Mouse (Mus musculus): ENCODE measurements around the gene Hist1h3d.
A peak's percentile ranks its signal among the peaks of the same experiment; 100 is the strongest.
"Not testable (repeated sequence)": the region's sequence is repeated elsewhere in the genome, so short reads cannot be mapped to it uniquely, and the experiment has no call there.

Hist1h3d gene

GRCm38 (mm10) chr13:23585442-23586098, 10.0 kb downstream of the Hist1h3d start:
- DNase-seq (ENCODE audit: low spot score), result peak; percentile 89

DNA sequence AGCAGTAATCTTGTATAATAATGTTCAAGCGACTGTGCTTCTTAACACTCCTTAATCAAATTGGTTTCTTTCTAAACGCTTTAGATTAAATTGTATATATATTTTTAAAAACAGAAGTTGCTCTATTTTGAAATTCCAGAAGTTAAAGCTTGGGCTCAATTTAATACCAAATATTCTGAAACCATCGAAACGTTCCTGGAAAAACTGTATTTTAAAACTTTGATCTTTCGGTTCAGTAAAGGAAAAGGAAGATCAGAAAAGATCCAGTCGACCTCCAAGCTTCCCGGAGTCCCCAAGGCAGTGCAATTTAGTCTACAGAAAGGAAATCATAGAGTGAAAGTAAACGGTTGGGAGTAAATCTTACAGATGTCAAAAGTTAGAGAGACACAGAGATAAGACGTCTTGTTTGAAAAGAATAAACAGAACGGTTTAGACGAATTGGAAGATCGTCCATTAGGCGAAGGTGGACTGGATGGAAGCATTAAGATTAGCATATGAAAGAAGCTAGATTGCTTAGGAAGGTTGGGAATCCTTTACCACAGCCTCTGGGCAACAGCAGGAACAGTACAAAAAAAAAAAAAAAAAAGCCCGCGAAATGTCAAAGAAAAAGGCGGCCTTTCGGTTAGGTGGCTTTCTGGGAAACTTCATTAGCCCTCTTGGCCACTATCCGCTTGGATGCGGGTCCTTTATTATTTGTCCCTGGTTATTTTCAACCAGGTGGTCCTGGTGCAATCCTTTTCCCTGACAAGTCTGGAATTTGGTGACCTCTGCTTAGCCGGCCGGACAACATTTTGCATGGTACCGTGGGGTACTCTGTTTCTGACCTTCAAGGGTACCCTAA, 10.8 kb downstream of the Hist1h3d start:
- DNase-seq (ENCODE audit: low spot score), result peak; percentile 45

DNA sequence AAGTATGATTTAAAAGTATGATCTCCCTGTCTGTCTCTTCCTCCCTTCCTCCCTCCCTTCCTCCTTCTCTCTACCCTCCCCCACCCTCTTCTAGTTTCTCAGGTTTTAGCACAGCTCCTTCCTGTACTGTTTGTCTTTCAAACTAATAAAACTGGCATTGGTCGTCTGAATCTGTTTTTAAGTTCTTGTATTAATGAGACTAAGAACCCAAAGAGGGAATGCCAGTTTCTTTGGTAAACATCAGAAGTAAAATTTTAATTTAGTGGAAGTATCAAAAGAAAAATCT, 11.3 kb downstream of the Hist1h3d start:
- no peak for DNase-seq (ENCODE audit: low spot score)

DNA sequence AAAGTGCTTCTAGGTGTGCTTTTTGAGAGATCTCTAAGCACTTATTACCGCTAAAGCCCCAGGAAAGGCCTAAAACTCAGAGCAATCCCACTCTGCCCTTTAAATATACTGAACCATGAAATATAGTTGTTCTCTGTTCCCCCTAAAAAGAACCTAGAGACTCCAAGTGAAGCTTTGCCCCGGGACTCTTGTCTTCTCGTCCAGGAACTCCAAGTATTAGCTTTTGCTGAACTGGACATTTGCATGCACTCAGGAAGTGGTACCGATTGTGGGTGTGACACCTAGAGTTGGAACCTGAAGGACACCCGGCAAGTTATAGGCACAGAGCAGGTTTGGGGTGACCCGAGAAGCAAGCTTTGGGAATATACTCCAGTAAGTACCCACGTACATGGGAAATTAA, 15.6 kb downstream of the Hist1h3d start:
- no peak for DNase-seq (ENCODE audit: low spot score)

DNA sequence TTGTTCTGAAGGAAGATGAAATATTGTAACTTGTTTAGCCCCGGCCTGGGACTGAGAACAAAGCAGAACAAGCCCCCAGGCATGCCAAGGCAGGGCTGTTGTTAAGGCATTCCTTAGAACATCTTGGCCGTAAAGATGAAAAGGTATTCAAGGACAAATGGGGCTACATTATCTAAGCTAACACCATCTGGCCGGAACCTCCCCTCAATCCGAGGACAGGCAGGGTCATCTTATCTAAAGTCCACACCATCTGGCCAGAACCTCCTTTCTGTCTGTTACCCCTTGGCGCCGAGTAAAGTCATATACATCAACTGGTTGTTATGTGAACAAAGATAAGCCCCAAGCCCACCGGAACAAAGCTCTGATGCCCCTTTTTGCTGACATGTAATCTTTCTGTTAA, 16.3 kb downstream of the Hist1h3d start:
- DNase-seq (ENCODE audit: low spot score), result not testable (repeated sequence)

DNA sequence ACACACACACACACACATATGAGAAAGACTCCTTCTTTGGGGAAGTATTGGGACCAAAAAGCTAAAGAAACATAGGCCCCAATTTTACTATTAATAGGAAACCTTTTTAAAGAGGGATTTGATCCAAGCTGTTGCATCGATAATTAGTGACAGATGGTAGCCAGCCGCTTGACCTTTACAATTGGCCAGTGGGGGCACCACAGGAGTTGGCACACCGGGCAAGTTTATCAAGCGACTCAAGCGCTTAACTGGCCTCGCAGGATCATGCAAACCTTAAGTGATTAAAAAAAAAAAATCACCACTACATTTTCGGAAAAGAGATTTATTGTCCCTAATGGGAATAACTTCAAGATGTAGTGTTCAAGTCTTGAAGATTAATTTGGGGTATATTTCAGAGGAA, 17.1 kb downstream of the Hist1h3d start:
- DNase-seq (ENCODE audit: low spot score), result no peak

GRCm38 (mm10) chr13:23593051-23593770, 17.6 kb downstream of the Hist1h3d start:
- no peak for DNase-seq (ENCODE audit: low spot score)

- no peak for DNase-seq (ENCODE audit: low spot score)
Measured at GRCm38 (mm10) chr13:23595185-23595584, 19.6 kb downstream of the Hist1h3d start.

DNA sequence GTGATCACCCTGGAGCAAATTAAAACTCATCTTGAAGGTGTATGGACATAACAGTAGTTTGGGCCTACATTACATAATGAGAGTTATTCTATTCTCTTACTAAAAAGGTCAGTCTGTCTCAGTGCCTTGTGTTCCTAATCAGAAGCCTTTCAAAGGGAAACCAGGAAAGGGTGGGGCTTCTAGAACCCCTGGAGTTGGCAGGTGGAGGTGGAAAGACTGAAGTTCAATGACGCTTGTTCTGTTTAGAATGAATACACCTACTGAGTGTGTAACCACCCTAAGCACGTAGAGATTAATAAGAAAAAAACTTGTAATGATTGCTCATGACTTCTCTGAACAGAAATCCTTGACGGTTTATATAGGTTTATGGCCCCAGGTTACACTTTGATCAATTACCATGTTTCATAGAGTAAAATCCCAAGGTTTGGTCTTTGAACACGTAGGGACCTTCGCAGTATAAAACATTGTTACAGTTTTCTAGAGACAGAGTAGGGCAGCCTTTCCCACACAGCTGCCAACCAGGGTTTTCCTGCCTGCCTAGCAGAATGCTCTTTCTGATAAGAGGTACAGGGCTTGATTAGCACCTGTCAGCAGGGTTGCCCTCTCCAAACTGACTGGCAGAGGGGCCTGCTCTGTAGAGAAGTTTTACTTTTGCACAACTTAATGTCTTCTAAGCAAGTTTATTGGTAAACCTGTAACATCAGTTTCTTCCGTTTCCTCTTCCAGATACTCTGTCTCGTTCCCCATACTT, 20.2 kb downstream of the Hist1h3d start:
- DNase-seq (ENCODE audit: low spot score), result no peak

- DNase-seq (ENCODE audit: low spot score), result peak; percentile 79
Measured at GRCm38 (mm10) chr13:23597957-23598356, 22.4 kb downstream of the Hist1h3d start.

DNA sequence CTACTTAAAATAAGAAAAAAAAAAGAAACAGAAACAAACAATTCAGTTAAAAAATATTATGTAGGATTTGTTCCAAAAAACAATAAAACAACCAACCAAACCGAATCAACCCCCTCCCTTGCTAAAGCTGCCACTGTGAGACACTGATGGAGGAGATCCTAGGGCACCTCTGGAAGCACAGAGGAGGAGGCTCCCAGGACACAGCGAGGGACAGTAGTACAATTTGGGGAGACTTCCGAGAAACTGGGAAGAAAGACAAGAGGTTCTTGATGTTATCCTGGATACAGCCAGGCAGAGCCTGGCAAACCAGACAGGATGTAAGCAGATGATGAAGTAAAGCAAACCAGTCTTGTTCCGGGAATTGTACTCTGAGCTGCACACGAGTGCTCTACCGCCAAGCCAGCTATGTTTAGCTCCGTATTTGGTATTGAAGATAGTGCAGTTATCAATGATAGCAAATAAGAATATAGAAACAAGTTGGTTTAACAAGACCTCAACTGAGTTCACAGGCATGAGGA, 27.7 kb downstream of the Hist1h3d start:
- DNase-seq (ENCODE audit: low spot score), result no peak

DNA sequence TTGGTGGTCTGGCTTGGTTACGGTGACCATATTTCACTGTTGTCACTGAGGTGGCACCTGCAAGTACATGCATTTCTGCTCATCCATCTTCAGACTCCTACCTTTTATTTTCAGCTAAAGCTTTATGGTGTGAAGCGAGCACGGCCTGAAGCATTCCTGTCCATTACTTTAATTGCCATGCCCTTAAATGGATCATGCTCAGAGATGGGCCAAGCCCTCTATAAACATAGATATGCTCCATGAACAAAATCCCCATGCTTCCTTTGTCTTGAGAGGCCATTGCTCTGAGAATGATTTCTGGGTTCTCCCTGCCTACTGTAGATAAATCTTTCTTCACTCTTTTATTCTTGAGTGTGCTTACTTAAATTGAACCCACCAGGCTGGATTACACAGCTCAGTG, 28.9 kb downstream of the Hist1h3d start:
- no peak for DNase-seq (ENCODE audit: low spot score)

- no peak for DNase-seq (ENCODE audit: low spot score)
Measured at GRCm38 (mm10) chr13:23605052-23605451, 29.5 kb downstream of the Hist1h3d start.

- no peak for DNase-seq (ENCODE audit: low spot score)
Measured at GRCm38 (mm10) chr13:23609209-23609608, 33.6 kb downstream of the Hist1h3d start.

DNA sequence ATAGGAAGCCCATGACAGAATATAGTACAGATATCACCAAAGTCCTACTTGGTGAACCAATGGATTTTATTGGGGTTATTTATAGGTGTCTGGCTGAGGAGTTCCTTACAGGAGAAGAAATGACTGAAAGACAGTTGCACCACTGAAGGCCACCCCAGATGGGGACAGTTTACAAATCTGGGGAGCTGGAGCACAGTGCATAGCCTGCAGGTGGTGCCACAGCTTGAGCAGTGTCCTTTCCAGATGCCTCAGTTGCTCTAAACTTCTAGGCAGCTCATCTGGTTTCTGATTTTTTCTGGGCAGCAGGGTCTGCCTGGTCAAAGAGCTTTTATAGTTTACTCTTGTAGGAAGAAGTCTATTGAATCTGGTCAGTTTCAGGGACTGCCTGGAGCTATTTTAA, 34.3 kb downstream of the Hist1h3d start:
- DNase-seq (ENCODE audit: low spot score), result no peak

DNA sequence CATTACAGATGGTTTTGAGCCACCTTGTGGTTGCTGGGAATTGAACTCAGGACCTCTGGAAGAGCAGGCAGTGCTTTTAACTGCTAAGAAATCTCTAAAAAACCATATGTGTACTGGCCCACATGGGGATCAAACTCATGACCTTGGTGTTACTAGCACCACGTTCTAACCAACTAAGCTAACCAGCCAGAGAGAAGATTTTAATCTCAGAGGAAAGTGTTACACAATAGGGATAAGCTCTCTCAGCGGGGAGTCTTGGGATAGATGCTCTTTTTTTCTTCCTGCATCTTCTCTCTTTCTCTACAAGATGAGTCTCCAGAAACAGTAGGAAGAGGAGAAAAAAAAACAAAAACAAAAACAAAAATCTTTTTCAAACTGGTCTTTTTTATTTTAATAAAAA, 34.8 kb downstream of the Hist1h3d start:
- DNase-seq (ENCODE audit: low spot score), result no peak

DNA sequence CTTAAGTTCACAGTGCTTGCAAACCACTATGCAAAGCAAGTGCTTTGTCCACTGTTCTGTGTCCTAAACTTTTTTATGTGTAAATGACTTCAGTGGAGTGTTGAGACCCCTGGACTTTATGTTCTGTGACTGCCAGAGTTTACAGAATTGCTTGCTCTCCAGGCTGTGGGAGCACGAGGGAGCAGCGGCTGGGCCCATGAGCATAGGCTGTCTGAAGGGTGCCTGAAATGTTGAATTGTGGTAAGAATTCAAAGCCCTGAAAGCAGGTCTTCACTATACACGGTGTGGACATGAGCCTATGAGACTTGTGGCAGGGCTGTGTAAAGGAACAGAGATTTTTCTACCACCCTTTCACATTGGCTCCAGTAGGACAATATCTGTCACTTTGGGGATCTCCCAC, 36.1 kb downstream of the Hist1h3d start:
- no peak for DNase-seq (ENCODE audit: low spot score)

DNA sequence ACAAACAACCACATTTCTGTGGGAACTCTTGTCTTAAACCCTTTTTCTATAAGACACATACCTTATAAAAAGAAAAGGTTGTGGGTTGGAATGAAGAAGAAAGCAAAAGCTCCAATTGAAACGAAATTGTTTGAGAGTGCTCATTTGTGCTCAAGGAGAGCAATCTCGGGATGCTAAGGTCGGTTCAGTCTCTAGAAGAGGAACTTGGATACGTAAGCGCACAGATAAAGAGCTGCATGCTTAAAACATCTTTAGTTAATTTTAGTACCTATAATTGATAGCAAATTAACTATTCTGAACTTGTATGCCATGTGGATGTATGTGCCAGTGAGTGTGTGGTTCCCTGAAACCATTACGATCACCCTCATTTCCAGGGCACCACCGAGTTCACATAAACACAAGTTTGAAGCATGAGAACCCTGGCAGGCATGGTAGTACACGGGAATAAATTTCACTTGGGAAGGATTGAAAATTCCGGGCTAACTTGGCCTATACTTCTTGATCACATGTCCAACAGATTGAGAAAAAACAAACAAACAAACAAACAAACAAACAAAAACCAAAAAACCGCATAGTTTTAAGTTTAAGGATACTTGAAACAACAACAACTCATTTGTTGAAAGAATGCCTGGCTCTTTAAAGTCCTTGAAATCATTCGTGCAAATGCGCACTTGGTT, 44.6 kb downstream of the Hist1h3d start:
- peak; percentile 22 for DNase-seq (ENCODE audit: low spot score)

- peak; percentile 95 for DNase-seq (ENCODE audit: low spot score)
Measured at GRCm38 (mm10) chr13:23620733-23621531, 45.4 kb downstream of the Hist1h3d start, which contains the start of gene Hist1h2be. Gene Hist1h2be, minus strand, starts transcription at chr13:23621124.

DNA sequence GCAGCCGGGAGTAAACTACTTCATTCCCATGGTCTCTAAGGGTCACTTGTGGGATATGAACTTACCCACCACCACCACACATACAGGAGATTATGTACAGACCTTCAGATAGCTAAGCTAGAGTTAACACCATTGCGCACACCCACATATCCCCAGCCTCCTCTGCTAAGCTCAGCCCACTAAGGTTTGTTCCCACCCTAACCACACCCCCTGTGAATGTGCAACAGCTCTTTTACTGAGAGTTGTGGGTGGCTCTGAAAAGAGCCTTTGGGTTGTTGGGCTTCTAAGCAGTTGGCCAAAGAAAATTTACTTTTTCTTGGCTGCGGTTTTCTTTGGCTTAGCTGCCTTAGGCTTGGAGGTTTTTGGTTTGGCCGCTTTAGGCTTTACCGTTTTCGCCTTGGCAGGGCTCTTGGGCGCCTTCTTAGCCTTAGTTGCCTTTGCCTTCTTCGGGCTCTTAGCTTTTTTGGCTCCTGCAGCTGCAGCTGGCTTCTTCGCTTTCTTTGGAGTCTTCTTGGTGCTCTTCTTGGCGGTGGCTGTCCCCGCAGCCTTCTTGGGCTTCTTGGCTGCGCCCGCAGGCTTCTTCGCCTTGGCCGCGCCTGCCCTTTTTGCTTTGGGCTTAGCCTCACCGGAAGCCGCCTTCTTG, 46.1 kb downstream of the Hist1h3d start:
- DNase-seq (ENCODE audit: low spot score), result peak; percentile 87

All from embryo, embryonic 10 days (tissue).